Mouse (Mus musculus): ENCODE results near the gene Xpc. TPM values are rescaled to one million over a fixed set of nuclear protein-coding genes. Genes with fewer than 3 reads are reported as not detected.
A peak's percentile ranks its signal among the peaks of the same experiment; 100 is the strongest.

Gene Xpc
- polyA plus RNA-seq, 1 experiment, result 6.9 TPM

DNA sequence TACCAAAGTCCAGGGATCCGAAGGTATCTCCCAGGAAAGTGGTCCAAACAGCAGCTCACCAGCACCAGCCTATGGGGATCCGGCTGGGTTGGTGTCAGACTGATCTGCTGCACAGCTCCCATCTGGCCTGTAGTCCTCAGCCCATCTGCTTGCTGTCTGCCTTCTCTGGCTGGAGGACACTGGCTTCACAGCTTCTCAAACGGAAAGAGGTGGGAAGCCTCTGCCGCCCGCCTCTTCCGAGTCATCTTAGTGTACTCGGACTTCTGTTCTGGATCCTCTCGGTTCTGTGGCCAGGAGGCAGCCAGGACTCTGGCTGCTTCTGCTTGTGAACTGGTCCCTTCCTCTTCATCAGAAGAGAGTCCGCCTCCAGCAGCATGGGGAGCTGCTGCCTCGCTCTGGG is 25.8 kb downstream of the Xpc start:
- no peak overlapping the region for H3K27ac ChIP-seq (ENCODE audit: insufficient read depth, low read length)
- H3K4me1 ChIP-seq (ENCODE audit: control insufficient read depth, insufficient read depth, insufficient read length), result no peaks in the 10 kb centered on the region
- no peak for TF ChIP-seq POLR2A (IDR thresholded peaks at IDR 0.05; ENCODE audit: low read depth, low read length)
- TF ChIP-seq CTCF (IDR thresholded peaks at IDR 0.05; ENCODE audit: extremely low read depth, insufficient read depth, insufficient read length, insufficient replicate concordance), result no peak
- no peaks in the 10 kb centered on the region for H3K27me3 ChIP-seq (ENCODE audit: control insufficient read depth, insufficient read depth, low read length)
- H3K36me3 ChIP-seq (ENCODE audit: control insufficient read depth, insufficient read depth, low read length), result peaks cover 38% of the 10 kb centered on the region
- no peak overlapping the region for H3K4me3 ChIP-seq (ENCODE audit: extremely low read depth, insufficient read depth, insufficient read length)
- DNase-seq (ENCODE audit: low read depth in 1 of 2, low spot score in 2 of 2), result no peak
- 87% methylated on average over 10 of the region's 10 CpGs for WGBS

DNA sequence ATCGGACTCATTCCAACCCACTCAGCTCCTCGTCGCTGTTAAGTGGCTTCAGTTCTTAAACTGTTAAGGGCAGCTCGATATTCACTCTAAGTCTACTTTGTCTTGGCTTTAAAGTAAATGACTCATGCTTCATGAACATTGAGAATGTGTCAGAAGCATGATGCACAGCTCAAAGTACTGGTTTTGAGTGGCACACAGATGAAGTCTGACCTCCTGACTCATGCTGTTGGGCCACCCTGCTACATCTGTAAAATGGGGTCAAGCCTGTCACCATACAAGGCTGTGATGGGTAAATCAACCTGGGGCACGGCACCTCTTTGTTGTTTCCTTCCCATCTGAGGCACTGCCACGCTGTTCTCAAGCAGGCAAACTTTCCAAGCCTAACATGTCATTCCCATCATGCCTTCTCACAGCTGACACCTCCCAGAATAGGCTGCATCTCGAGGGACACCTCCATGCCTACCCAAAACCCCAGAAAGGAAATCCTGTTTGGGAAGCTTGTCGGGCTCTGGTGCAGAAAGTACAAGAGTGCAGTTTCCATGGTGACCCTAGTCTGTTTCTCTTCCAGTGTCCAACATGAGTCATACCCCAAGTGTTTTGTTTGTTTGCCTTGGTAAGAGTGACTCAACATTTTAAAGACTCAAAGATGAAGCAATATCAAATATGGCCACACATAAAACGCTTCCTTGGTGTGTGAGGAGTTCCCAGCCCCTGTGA is 27.0 kb downstream of the Xpc start:
- TF ChIP-seq POLR2A (IDR thresholded peaks at IDR 0.05; ENCODE audit: low read depth, low read length), result no peak
- TF ChIP-seq CTCF (IDR thresholded peaks at IDR 0.05; ENCODE audit: extremely low read depth, insufficient read depth, insufficient read length, insufficient replicate concordance), result no peak
- no peaks in the 10 kb centered on the region for H3K27me3 ChIP-seq (ENCODE audit: control insufficient read depth, insufficient read depth, low read length)
- no peak for DNase-seq (ENCODE audit: low read depth in 1 of 2, low spot score in 2 of 2)
- H3K4me3 ChIP-seq (ENCODE audit: extremely low read depth, insufficient read depth, insufficient read length), result no peak overlapping the region
- H3K27ac ChIP-seq (ENCODE audit: insufficient read depth, low read length), result no peak overlapping the region
- H3K4me1 ChIP-seq (ENCODE audit: control insufficient read depth, insufficient read depth, insufficient read length), result no peaks in the 10 kb centered on the region
- H3K36me3 ChIP-seq (ENCODE audit: control insufficient read depth, insufficient read depth, low read length), result peaks cover 39% of the 10 kb centered on the region
- WGBS, result 52% methylated on average over 9 of the region's 9 CpGs

DNA sequence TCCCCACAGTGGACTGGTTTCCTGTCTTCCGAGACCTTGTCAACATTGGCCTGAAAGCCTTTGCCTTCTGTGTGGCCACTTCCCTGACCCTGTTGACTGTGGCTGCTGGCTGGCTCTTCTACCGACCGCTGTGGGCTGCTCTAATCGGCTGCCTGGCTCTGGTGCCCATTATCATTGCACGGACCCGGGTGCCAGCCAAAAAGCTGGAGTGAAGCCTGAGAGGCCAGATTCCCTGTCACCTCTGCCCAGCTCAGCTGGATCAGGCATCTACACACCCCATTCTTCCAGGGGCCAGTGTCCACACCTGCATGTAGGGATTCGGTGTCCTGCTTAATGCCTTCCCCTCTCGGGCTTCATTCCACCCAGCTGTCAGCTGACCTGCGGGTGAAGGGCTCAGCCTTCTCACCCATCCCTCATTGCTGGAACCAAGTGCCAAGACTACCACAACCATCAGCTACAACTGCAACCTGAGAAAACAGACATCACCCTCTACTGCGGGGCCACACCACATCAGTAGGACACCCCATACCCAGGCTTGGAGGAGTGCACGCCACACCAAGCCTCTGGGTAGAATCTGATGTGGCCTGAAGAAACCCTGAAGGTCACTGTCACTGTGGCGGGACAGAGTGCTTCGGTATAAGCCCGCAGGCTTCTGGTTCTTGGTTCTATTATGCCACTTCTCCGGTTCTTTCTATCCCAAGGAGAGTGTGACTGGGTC is 28.8 kb downstream of the Xpc start:
- WGBS, result 92% methylated on average over 15 of the region's 15 CpGs
- no peak for DNase-seq (ENCODE audit: low read depth in 1 of 2, low spot score in 2 of 2)
- Histone ChIP-seq H3K27me3 (ENCODE audit: control insufficient read depth, insufficient read depth, low read length) (no peaks in the 10 kb centered on the region), H3K36me3 (ENCODE audit: control insufficient read depth, insufficient read depth, low read length) (peaks cover 45% of the 10 kb centered on the region), H3K4me1 (ENCODE audit: control insufficient read depth, insufficient read depth, insufficient read length) (no peaks in the 10 kb centered on the region), H3K27ac (ENCODE audit: insufficient read depth, low read length) (no peak overlapping the region), H3K4me3 (ENCODE audit: extremely low read depth, insufficient read depth, insufficient read length) (no peak overlapping the region)
- TF ChIP-seq CTCF (IDR thresholded peaks at IDR 0.05; ENCODE audit: extremely low read depth, insufficient read depth, insufficient read length, insufficient replicate concordance) (no peak), POLR2A (IDR thresholded peaks at IDR 0.05; ENCODE audit: low read depth, low read length) (no peak)

DNA sequence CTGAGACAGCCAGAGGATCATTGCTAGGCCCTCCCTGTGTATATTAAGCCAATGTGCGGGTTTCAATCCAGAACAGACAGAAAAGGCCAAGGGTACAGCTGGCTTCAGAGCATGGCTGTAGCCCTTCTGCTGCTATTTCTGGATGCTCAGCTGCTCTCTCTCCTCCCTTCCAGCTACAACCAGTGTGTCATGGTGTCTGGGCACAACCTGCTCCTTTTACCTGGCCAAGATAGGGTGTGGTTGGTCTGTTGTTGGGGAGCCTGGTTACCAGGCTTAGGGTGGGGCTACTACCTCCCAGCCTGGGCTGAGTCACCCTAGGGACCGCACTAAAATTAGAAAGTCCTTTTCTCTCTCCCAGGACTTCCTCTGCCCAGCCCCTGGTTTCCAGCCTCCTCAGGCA is 32.3 kb downstream of the Xpc start:
- H3K27ac ChIP-seq (ENCODE audit: insufficient read depth, low read length), result no peak overlapping the region
- no peak for DNase-seq (ENCODE audit: low read depth in 1 of 2, low spot score in 2 of 2)
- H3K27me3 ChIP-seq (ENCODE audit: control insufficient read depth, insufficient read depth, low read length), result no peaks in the 10 kb centered on the region
- WGBS, result 85% methylated on average over 2 of the region's 2 CpGs
- TF ChIP-seq POLR2A (IDR thresholded peaks at IDR 0.05; ENCODE audit: low read depth, low read length), result no peak
- TF ChIP-seq CTCF (IDR thresholded peaks at IDR 0.05; ENCODE audit: extremely low read depth, insufficient read depth, insufficient read length, insufficient replicate concordance), result no peak
- H3K4me3 ChIP-seq (ENCODE audit: extremely low read depth, insufficient read depth, insufficient read length), result no peak overlapping the region
- no peaks in the 10 kb centered on the region for H3K4me1 ChIP-seq (ENCODE audit: control insufficient read depth, insufficient read depth, insufficient read length)
- peaks cover 53% of the 10 kb centered on the region for H3K36me3 ChIP-seq (ENCODE audit: control insufficient read depth, insufficient read depth, low read length)

DNA sequence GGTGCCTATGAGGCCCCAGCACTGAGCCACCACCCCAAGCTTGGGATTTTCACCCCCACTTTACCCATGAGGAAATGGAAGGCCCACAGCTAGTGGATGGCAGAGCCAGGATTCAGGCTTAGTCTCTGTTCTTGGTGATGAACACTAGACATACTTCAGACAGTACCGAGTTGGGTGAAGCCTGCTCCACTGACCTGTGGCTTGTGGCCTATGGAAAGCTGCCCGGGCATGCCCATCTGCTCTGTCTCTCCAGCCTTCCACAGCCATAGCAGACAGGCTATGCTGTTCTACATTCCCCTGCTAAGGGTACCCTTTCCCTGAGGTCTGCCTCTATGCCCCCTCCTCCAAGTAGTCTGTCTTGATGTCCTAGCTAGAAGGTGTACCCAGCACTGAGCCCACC is 39.1 kb downstream of the Xpc start:
- H3K4me3 ChIP-seq (ENCODE audit: extremely low read depth, insufficient read depth, insufficient read length), result no peak overlapping the region
- peaks cover 9% of the 10 kb centered on the region; the same call in 1 of the 2 replicates for H3K4me1 ChIP-seq (ENCODE audit: control insufficient read depth, insufficient read depth, insufficient read length)
- H3K27me3 ChIP-seq (ENCODE audit: control insufficient read depth, insufficient read depth, low read length), result no peaks in the 10 kb centered on the region
- peaks cover 34% of the 10 kb centered on the region for H3K36me3 ChIP-seq (ENCODE audit: control insufficient read depth, insufficient read depth, low read length)
- DNase-seq (ENCODE audit: low read depth in 1 of 2, low spot score in 2 of 2), result no peak
- WGBS, result 91% methylated on average over 2 of the region's 2 CpGs
- no peak overlapping the region for H3K27ac ChIP-seq (ENCODE audit: insufficient read depth, low read length)
- TF ChIP-seq POLR2A (IDR thresholded peaks at IDR 0.05; ENCODE audit: low read depth, low read length), result no peak
- no peak for TF ChIP-seq CTCF (IDR thresholded peaks at IDR 0.05; ENCODE audit: extremely low read depth, insufficient read depth, insufficient read length, insufficient replicate concordance)

DNA sequence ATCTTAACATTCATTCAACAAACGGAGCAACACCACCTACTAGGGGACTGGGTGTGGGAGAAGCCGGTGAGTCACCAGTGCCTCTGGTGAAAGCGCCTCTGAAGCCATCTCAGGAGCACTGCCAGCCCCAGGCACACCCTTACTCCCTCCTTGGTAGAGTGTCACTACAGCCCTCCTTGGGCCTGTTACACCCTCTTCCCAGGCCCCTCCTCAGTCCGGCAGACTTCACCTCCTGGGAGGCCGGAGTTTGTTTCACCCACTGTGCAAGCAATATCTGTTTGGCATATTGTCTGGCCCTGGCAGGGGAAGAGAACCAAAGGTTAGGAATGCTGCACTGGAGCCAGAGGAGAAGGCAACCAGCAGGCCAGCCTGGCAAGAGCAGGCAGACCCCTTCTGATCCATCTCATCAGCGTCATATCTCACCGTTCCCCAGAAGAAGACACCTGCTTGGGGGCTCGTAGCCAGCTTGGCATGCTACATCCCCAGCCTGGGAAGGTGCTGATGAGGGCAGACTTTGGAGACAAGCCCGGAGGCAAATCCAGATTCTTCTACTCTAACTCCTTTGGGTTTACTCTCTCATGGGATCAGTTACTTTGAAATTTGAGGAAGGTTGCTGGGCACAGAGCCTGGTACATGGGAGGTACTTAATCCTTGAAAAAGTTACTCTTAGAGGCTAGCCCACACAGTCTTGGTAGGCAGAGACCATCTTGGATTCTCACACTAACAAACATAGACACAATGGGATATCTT is 41.1 kb downstream of the Xpc start:
- Histone ChIP-seq H3K36me3 (ENCODE audit: control insufficient read depth, insufficient read depth, low read length) (peaks cover 24% of the 10 kb centered on the region), H3K4me1 (ENCODE audit: control insufficient read depth, insufficient read depth, insufficient read length) (peaks cover 9% of the 10 kb centered on the region; the same call in 1 of the 2 replicates), H3K4me3 (ENCODE audit: extremely low read depth, insufficient read depth, insufficient read length) (peak overlapping the region; percentile 76; the same call in 1 of the 2 replicates), H3K27me3 (ENCODE audit: control insufficient read depth, insufficient read depth, low read length) (no peaks in the 10 kb centered on the region), H3K27ac (ENCODE audit: insufficient read depth, low read length) (no peak overlapping the region)
- DNase-seq (ENCODE audit: low read depth in 1 of 2, low spot score in 2 of 2), result no peak
- TF ChIP-seq POLR2A (IDR thresholded peaks at IDR 0.05; ENCODE audit: low read depth, low read length) (no peak), CTCF (IDR thresholded peaks at IDR 0.05; ENCODE audit: extremely low read depth, insufficient read depth, insufficient read length, insufficient replicate concordance) (no peak)
- 61% methylated on average over 9 of the region's 9 CpGs for WGBS

Data from spleen, adult 2 months (tissue).